Mouse (Mus musculus) activated CD4-positive, CD25-positive, alpha-beta regulatory T cell, adult 4 months (primary cell): Measurements from ENCODE around the gene Amn. TPM values are rescaled to one million over a fixed set of nuclear protein-coding genes. Genes with fewer than 3 reads are reported as not detected.

Experiments used
- ATAC-seq: one replicate; pipeline ENCODE4 v1.8.0; 2017
- polyA plus RNA-seq, 2 experiments: library from polyadenylated mRNA; unstranded; fragments of 100-300 nt; shearing (Covaris generic); gene quantifications; one replicate each; pipeline ENCODE4 v1.2.1; 2017

The Amn gene
- polyA plus RNA-seq, 2 experiments from 2014 or later, result not detected

DNA sequence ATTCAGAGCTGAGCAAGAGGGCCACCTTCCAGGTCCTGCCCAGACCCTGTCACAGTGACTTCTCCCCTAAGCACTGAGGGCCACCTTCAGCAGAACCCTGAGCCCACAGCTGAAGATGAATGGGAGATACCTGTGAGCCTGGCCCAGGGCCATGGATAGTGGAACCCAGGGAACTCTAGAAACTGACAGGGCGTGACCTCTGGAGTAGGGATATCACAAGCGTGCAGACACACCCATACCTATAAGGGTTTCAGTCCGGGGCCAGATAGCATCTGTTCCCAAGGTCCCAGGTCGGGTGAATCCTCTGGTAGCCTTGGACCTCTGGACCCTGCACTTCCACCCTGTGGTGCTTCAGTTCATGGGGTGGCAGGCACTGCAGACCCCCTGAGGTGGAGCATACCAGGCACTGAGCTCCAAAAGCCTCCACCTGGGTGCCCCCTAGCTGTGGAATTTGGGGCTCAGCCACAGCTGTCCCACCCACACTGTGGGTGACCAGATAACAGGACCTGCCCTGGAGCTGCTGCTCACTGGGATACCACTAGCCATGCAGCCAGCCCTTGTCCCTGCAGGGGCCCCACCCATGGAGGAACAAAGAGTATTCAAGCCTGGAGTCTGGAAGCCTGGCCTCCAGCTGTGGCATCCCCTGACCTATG is 3.1 kb upstream of the Amn start:
- no peak for ATAC-seq

GRCm38 (mm10) chr12:111271406-111271805 is 511 bp downstream of the Amn start:
- ATAC-seq, result no peak

GRCm38 (mm10) chr12:111271966-111272365 is 1.1 kb downstream of the Amn start:
- ATAC-seq, result no peak

DNA sequence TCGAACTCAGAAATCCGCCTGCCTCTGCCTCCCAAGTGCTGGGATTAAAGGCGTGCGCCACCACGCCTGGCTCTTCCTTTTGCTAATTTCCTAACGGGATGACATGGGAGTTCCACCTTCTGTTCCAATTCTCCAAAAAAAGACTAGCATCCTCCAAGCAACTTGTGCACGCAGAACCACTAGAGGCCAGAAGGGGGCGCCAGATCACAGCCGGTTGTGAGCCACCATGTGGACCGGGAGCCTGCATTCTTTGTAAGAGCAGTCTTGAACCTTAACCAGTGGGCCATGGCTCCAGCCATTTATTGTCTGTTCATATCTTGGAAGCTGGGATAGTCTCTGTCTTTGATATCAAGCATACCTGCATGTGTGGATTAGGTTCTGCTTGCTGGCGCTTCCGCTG is 1.5 kb downstream of the Amn start:
- no peak for ATAC-seq

DNA sequence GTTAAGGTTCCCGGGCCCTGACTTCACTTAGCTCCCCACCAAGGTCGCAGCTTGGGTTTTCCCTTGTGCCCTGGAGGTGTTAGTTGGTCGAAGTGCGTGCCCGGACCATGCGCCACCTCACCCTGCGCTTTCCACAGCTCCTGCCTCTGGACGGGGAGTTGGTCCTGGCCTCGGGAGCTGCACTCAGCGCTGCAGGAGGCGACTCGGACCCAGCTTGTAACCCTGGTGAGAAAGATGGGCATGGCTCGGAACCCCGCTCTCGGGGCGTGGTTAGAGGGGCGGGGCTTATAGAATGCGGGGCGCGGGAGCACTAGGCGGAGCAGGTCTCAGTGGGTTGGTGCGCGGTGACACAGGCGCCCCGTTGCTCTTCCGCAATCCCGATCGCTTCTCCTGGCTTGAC is 3.1 kb downstream of the Amn start:
- ATAC-seq, result no peak

- no peak for ATAC-seq
These were observed 3.7 kb downstream of the Amn start for GRCm38 (mm10) chr12:111274447-111275149.

GRCm38 (mm10) chr12:111275150-111275841 is 4.4 kb downstream of the Amn start:
- no peak for ATAC-seq

GRCm38 (mm10) chr12:111276371-111276770 is 5.5 kb downstream of the Amn start:
- ATAC-seq, result no peak

DNA sequence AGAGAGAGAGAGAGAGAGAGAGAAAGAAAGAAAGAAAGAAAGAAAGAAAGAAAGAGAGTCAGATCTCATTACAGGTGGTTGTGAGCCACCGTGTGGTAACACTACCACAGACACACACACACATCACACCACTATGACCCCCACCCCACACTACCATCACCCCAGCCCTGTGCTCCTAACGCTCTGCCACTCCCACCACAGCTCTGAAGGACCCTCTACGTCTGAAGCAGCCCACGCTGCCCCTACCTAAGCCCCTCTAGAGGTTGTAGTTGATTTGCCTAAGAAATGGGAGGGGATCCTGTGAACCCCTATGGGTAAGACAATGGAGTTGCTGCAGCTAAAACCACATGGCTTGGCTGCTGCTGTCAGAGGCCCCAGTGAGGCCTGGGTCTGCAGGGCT is 12.7 kb downstream of the Amn start:
- ATAC-seq, result no peak

DNA sequence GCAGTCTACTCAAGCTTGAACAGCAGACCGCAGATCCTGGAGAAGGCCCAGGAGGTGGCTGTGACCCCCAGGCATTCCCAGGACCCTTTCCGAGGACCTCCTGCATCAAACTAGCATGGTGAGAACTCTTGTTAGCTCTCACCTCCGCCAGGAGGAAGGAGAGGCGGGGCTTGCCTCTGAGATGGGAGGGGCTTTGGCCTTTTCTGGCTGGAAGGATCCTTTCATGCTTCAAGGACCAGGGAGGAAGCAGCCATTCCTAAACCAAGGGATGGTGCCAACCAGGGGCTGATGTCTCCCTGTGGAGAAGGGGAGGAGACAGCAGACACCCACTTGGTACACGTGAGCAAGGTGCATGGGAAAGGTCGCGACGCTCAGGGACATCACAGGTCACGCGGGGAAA is 13.6 kb downstream of the Amn start:
- no peak for ATAC-seq

DNA sequence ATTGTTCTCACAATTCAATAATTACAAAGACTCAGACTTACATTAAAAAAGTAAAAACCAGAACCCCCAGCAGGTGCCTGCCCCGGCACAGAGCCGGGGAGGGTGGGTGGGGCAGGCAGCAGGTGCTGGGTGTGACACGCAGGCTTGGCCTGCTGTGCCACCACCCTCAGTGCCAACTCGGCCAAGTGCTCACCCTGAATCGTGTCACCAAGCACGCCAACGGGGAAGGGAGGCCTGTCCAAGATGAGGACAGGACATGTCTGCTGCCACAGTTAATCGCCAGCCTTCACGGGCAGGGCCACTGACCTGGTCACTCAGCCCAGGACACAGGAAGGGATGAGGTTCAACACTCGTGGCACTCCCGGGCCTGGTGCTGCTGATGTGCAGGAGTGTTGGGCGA is 22.1 kb downstream of the Amn start:
- ATAC-seq, result no peak

DNA sequence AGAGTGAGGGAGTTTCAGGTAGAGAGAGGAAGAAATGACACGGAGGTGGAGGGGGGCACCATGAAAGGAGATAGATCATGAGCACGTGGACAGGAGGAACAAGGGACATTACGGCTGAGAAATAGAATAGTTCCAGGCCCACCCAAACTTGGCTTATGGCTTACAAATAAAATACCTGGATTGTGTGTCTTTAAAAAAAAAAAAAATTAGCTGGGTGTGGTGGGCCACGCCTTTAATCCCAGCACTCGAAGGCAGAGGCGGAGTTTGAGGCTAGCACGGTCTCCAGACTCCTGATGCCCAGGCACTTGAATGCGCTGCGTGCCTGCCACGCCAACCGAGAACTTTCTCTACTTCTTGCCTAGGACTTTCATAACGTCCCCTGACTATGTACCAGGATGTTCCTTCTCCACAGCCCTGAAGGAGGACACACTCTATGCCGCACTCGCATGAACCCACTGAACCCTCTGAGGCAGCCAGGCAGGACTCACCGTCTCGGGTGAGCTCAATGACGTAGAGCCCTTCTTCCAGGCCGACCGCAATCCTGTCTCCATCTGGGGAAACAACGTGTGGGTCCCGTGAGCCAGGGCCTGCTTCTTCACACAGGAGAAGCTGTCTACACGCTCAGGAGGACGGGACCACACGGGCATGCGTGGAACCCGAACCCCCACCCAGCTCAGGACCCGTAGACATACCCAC is 30.6 kb downstream of the Amn start:
- ATAC-seq, result no peak

GRCm38 (mm10) chr12:111302018-111302345 is 31.1 kb downstream of the Amn start:
- no peak for ATAC-seq

GRCm38 (mm10) chr12:111303702-111304337 is 32.9 kb downstream of the Amn start:
- ATAC-seq, result no peak

GRCm38 (mm10) chr12:111306821-111307220 is 35.9 kb downstream of the Amn start:
- ATAC-seq, result no peak

DNA sequence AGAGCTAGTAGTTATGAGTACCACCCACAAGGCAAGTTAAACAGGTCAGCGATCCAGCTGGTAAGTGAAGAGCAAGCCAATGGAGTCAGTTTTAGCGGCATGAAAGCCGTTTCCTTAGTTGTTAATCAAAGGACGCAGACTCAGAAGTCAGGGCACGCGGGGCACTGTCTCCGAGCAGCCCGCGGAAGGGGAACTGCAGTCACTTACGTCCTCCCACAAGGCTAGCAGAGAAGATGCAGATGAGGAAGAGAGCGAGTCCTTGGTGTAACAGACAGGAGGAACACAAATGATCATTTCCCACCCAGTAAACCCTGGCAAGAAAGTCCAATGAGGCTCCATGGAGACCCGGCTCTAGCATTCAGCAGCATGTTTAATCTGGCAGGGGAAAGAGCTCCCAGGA is 38.4 kb downstream of the Amn start:
- no peak for ATAC-seq

- ATAC-seq, result no peak
These were observed 39.0 kb downstream of the Amn start for GRCm38 (mm10) chr12:111309931-111310330.

DNA sequence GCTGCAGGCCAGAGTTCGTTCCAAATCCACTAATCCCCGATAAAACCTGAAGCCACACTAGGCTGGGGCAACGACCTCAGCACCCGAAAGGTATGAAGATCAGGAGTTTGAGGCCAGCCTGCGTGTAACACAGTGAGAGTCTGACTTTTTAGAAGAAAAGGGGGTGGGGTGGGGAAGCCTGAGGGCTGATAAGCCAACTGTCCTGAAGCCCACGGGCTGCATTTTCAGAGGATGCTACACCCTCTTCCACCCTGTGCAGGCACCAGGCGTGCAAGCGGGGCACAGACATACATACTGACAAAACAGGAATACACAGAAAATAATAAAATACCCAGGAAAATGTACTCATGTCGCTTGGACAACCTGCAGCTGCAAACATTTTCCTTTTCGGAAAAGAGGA is 40.9 kb downstream of the Amn start:
- no peak for ATAC-seq

DNA sequence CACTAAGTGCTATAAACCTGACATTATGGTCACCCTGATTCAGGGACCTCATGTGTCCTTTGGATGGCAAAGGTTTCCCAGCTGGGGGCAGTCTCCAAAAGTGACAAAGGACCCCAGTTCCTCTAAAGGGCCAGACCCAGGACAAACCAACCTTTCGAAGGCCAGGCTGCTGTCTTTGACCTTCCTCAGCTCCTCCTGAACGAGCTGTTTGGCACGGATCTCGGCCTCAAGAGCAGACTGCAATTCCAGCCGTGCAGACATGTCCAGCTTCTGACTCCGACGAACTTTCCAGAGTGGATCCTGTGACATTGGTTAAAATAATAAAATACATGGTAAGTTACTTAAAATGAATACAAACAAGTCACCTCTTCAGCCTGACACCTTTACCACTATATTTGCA is 43.4 kb downstream of the Amn start:
- no peak for ATAC-seq

DNA sequence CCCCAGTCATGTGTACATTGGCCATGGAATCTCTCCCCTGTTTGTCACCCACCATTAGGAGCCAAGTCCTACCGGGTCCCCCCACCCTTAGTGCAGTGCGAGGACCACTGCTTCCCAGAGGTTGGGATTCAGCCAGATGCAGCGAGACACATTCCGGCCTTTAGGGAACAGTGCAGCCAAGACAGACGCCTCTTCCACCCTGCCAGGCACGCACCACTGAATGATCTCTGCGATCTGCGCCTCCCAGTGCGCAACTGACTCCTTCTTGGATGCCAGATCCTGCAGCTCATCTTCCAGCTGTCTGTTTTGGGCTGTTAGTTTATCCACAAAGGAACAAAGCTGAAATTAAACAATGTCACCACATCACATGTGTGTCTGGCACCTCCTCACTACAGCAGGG is 46.8 kb downstream of the Amn start:
- no peak for ATAC-seq

GRCm38 (mm10) chr12:111320549-111320948 is 49.7 kb downstream of the Amn start:
- no peak for ATAC-seq

- ATAC-seq, result no peak
These were observed 50.9 kb downstream of the Amn start for GRCm38 (mm10) chr12:111321832-111322231.

GRCm38 (mm10) chr12:111323423-111323822 is 52.5 kb downstream of the Amn start:
- no peak for ATAC-seq
